Mouse (Mus musculus): Measurements from ENCODE around the gene Tgif2.

DNA sequence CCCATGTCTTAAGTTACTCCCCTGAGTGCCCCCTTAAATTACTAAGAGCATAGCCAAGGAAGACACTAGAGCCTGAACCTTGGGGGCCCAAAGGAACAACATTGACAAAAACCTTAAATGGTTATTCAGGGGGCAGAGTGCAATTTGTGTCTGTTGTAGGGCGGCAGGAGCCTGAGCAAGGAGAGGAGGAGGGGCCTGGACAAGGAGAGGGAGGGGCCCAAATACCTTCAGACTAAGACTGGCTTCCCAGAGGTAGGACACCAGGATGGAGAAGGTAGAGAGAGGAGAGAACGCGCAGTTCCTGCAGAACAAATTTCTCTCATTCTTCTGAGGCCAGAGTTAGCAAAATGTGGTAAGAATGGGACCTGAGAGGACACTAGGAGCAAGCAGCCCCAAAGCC is 24.4 kb upstream of the Tgif2 start:
- TF ChIP-seq CTCF (IDR thresholded peaks at IDR 0.05; ENCODE audit: low read depth) (no peak), EP300 (IDR thresholded peaks at IDR 0.05; ENCODE audit: low read depth) (no peak)

Measured in liver, embryonic 14.5 days (tissue).